Mouse (Mus musculus) embryonic facial prominence, embryonic 14.5 days (tissue): Measurements from ENCODE around the gene Tmem221. TPM values are rescaled to one million over a fixed set of nuclear protein-coding genes. Genes with fewer than 3 reads are reported as not detected.

Source experiments
- ATAC-seq: fragments of 200-750 bp; cut with Nextera tagmentation; 2 replicates; pipeline ENCODE4 v1.8.0; 2017; ENCODE audit warnings: low read depth, moderate number of reproducible peaks, moderate TSS enrichment
- DNase-seq: peaks from one replicate; pipeline ENCODE4 v3.0.0-alpha.2; 2015; ENCODE audit warnings: low spot score
- H3K27ac ChIP-seq: fragments of 300-500 bp; sonication (generic); replicated peaks from 2 replicates; pipeline ENCODE4 v1.5.1; 2014; ENCODE audit warnings: low read depth, mild to moderate bottlenecking, low read length, moderate library complexity
- H3K27me3 ChIP-seq: fragments of 300-500 bp; sonication (generic); replicated peaks from 2 replicates; pipeline ENCODE4 v1.6.1; 2014; ENCODE audit warnings: low read length; ENCODE audit not compliant: control insufficient read depth, insufficient read depth
- H3K36me3 ChIP-seq: fragments of 300-500 bp; sonication (generic); 2 replicates; pipeline ENCODE4 v1.6.1; 2014; ENCODE audit warnings: low read length, mixed read lengths; ENCODE audit not compliant: control insufficient read depth, insufficient read depth
- H3K4me1 ChIP-seq: fragments of 300-500 bp; sonication (generic); 2 replicates; pipeline ENCODE4 v1.6.1; 2014; ENCODE audit warnings: antibody characterized with exemption, low read length; ENCODE audit not compliant: control insufficient read depth, insufficient read depth
- H3K4me2 ChIP-seq: fragments of 300-500 bp; sonication (generic); 2 replicates; pipeline ENCODE4 v1.6.1; 2014; ENCODE audit warnings: low read depth, mild to moderate bottlenecking, low read length, moderate library complexity, mixed read lengths
- H3K4me3 ChIP-seq: fragments of 300-500 bp; sonication (generic); 2 replicates; pipeline ENCODE4 v1.5.1; 2014; ENCODE audit warnings: low read depth, mild to moderate bottlenecking, low read length
- H3K9ac ChIP-seq: fragments of 300-500 bp; sonication (generic); 2 replicates; pipeline ENCODE4 v1.6.1; 2014; ENCODE audit warnings: low read depth, mild to moderate bottlenecking, low read length, moderate library complexity, mixed read lengths
- H3K9me3 ChIP-seq: fragments of 300-500 bp; sonication (generic); 2 replicates; pipeline ENCODE4 v1.6.1; 2016; ENCODE audit warnings: low read length; ENCODE audit not compliant: control insufficient read depth
- WGBS: fragments of 180-500 bp; shearing (Covaris S2); extraction: QIAGEN DNeasy Blood & Tissue Kit; methylation state at CpG from one replicate; pipeline ENCODE4 v1.1.7; 2014; 5-methylcytosine and 5-hydroxymethylcytosine counted together
- polyA plus RNA-seq: library from polyadenylated mRNA; unstranded; fragments of >200 nt; fragmentation: Nextera tagmentation; extraction: Ambion mirVana; gene quantifications from 2 replicates; pipeline ENCODE4 v1.2.1, GENCODE M21; 2014

Tmem221 gene
- polyA plus RNA-seq, 1 experiment from 2014 or later = 1.4 TPM

DNA sequence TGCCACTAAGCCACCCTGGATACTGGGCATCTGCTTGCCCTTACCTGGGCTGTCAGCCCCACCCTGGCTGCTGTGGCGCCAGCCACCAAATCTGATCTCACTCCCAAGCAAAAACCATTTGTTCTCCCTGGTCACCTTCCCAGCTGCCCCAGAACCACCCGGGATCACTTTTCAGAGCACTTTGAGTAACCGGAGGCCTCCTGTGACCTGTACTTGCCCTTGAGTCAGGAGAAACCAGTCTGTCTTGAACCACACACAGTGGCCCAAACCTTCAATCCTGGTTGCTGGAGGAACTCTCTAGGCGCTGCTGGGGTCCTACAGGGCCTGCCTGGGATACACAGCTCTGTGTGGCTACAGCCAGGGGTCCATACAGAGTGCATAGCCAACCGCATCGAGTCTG, 5.9 kb downstream of the Tmem221 start:
- peaks cover 11% of the 10 kb centered on the region for H3K36me3 ChIP-seq
- no peaks in the 10 kb centered on the region for H3K9me3 ChIP-seq
- ATAC-seq (no peak), DNase-seq (no peak)
- no peak overlapping the region for H3K27ac ChIP-seq
- H3K27me3 ChIP-seq = peaks cover 20% of the 10 kb centered on the region
- no peak overlapping the region for H3K4me3 ChIP-seq
- no peak overlapping the region for H3K9ac ChIP-seq
- no peaks in the 10 kb centered on the region for H3K4me1 ChIP-seq
- no peak overlapping the region for H3K4me2 ChIP-seq
- 37% methylated on average over 6 of the region's 6 CpGs for WGBS

- no peak for DNase-seq
- Histone ChIP-seq H3K27ac (no peak overlapping the region), H3K9me3 (no peaks in the 10 kb centered on the region), H3K36me3 (peaks cover 28% of the 10 kb centered on the region), H3K4me1 (no peaks in the 10 kb centered on the region), H3K4me3 (no peak overlapping the region), H3K9ac (no peak overlapping the region), H3K4me2 (no peak overlapping the region), H3K27me3 (0 out of 2 replicates have a peak, but pooled peaks cover 4% of the 10 kb centered on the region)
- ATAC-seq = no peak
- 69% methylated on average over 7 of the region's 7 CpGs for WGBS
Measured at GRCm38 (mm10) chr8:71550754-71551153, 7.9 kb downstream of the Tmem221 start.

- WGBS = 90% methylated on average over 7 of the region's 7 CpGs
- DNase-seq = no peak
Measured at GRCm38 (mm10) chr8:71547590-71547989, 11.1 kb downstream of the Tmem221 start.

DNA sequence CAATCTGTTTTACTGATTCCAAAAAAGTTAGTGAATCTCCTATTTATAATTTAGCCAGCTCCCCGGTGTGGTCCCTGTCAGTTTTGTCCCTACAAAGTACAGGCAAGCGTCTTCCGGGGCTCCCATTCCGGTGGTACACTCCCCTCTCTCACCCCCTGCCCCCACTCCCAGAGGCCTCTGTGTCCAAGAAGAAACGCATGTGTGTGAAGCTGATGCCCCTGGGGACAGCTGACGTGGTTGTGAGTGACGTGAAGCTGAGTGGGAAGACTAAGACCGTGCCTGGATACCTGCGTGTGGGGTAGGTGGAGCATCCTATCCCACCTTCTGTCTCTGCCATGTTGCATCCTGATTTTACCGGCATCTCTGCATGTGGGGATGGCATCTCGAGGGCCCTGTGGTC, 13.6 kb downstream of the Tmem221 start:
- WGBS = 86% methylated on average over 10 of the region's 11 CpGs
- no peak overlapping the region for H3K4me3 ChIP-seq

More at GRCm38 (mm10) chr8:71547590-71547989, 11.1 kb downstream of the Tmem221 start:
- no peak overlapping the region for H3K9ac ChIP-seq
- H3K36me3 ChIP-seq = peaks cover 36% of the 10 kb centered on the region
- H3K4me1 ChIP-seq = peaks cover 7% of the 10 kb centered on the region
- no peak overlapping the region for H3K4me3 ChIP-seq
- no peaks in the 10 kb centered on the region for H3K27me3 ChIP-seq
- no peaks in the 10 kb centered on the region for H3K9me3 ChIP-seq
- no peak overlapping the region for H3K27ac ChIP-seq
- H3K4me2 ChIP-seq = no peak overlapping the region
- ATAC-seq = no peak

DNA sequence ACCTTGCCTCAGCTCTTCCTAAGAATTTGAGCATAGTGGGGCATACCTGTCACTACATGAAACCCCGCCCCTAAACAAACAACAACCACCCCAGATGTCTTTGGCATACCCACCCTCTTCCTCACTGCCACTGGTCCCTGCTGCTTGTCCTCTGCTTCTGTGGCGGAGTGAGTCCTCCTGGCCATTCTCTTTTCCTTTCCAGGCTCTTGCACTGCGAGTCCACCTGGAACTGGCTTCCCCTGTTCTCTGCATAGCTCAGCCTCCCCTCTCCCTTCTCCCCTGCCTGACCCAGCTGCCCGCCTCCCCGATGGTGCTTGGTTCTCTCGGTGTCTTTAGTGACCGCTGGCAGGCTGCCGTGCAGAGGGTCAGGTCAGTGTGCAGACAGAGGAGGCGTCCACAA, 14.9 kb downstream of the Tmem221 start:
- DNase-seq = no peak

More for the DNA sequence above, 13.6 kb downstream of the Tmem221 start:
- no peak overlapping the region for H3K9ac ChIP-seq
- peaks cover 36% of the 10 kb centered on the region for H3K36me3 ChIP-seq
- H3K9me3 ChIP-seq = no peaks in the 10 kb centered on the region
- DNase-seq (no peak), ATAC-seq (no peak)
- H3K27me3 ChIP-seq = no peaks in the 10 kb centered on the region
- H3K4me1 ChIP-seq = peaks cover 7% of the 10 kb centered on the region
- H3K4me2 ChIP-seq = no peak overlapping the region
- H3K27ac ChIP-seq = no peak overlapping the region

DNA sequence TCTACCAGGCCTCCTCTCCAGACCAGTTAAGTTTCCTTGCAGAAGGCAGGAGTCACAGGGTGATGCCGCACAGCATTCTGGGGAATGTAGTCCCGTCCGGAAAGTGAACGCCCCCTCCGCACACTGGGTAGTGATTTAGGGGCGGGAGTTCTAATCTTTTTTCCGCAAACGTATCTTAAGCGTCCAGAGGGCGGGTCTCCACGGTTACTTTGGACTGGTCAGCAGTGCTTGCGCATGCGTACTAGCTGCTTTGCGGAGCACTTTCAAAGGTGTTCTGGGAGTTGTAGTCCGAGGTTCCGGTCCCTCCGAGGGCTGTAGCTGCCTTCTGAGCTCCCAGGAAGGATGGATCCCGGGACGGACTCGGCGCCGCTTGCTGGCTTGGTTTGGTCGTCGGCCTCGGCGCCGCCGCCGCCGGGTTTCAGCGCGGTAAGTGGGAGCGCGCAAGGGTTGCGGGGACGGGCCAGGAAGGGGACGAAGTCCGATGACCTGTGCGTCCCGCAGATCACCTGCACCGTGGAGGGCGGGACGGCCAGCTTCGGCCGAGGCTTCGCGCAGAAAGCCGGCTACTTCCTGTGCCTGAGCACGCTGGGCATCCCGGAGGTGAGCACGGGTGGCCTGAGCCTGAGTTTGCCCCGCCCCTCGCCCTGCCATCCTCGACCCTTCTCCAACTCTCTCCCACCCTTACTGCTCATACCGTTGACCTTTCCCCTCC, 15.9 kb downstream of the Tmem221 start, which contains the start of gene Mvb12a:
Gene Mvb12a (plus strand): TSS at position 291 of the 712 bp plus-strand sequence.
- Histone ChIP-seq H3K9ac (peak within 1 kb of the TSS; percentile 82), H3K4me2 (peak within 1 kb of the TSS; percentile 82), H3K27ac (no peak within 1 kb of the TSS; the same call in 1 of the 2 replicates), H3K4me3 (peak within 1 kb of the TSS; percentile 93), H3K9me3 (no peaks in the 10 kb centered on the region), H3K36me3 (peaks cover 25% of the 10 kb centered on the region), H3K27me3 (no peaks in the 10 kb centered on the region), H3K4me1 (peaks cover 10% of the 10 kb centered on the region)
- 0% methylated on average over 21 of the region's 55 CpGs for WGBS
- peak; percentile 100 for DNase-seq
- ATAC-seq = peak; percentile 97

More for the DNA sequence above, 14.9 kb downstream of the Tmem221 start:
- no peaks in the 10 kb centered on the region for H3K9me3 ChIP-seq
- peaks cover 34% of the 10 kb centered on the region for H3K36me3 ChIP-seq
- H3K9ac ChIP-seq = peak overlapping the region; percentile 82; the same call in 1 of the 2 replicates
- H3K4me3 ChIP-seq = peak overlapping the region; percentile 93
- ATAC-seq = no peak
- H3K4me2 ChIP-seq = peak overlapping the region; percentile 82
- peaks cover 7% of the 10 kb centered on the region for H3K4me1 ChIP-seq
- WGBS = 84% methylated on average over 9 of the region's 9 CpGs
- no peaks in the 10 kb centered on the region for H3K27me3 ChIP-seq
- no peak overlapping the region for H3K27ac ChIP-seq

- peak within 1 kb of the TSS; percentile 67 for H3K4me2 ChIP-seq
- peak within 1 kb of the TSS; percentile 59 for H3K27ac ChIP-seq
- peak within 1 kb of the TSS; percentile 54 for H3K9ac ChIP-seq
- DNase-seq = peak; percentile 97
- H3K27me3 ChIP-seq = no peaks in the 10 kb centered on the region
- WGBS = 3% methylated on average over 35 of the region's 37 CpGs
- H3K36me3 ChIP-seq = no peaks in the 10 kb centered on the region
- H3K9me3 ChIP-seq = no peaks in the 10 kb centered on the region
- H3K4me3 ChIP-seq = peak within 1 kb of the TSS; percentile 44
- H3K4me1 ChIP-seq = peaks cover 7% of the 10 kb centered on the region; the same call in 1 of the 2 replicates
- peak; percentile 89 for ATAC-seq
Measured at GRCm38 (mm10) chr8:71537028-71537867, 21.4 kb downstream of the Tmem221 start, which contains the start of gene Bst2. Gene Bst2, minus strand, starts transcription at chr8:71537456.

GRCm38 (mm10) chr8:71535663-71536062, 23.0 kb downstream of the Tmem221 start:
- DNase-seq (no peak), ATAC-seq (no peak)
- WGBS = 60% methylated on average over 5 of the region's 5 CpGs
- Histone ChIP-seq H3K36me3 (no peaks in the 10 kb centered on the region), H3K27ac (no peak overlapping the region), H3K4me3 (no peak overlapping the region), H3K9ac (no peak overlapping the region), H3K9me3 (no peaks in the 10 kb centered on the region), H3K4me1 (peaks cover 8% of the 10 kb centered on the region; the same call in 1 of the 2 replicates), H3K27me3 (no peaks in the 10 kb centered on the region), H3K4me2 (no peak overlapping the region)
